In genomic region chr10:121855863-121856446, GRCm38 (mm10) we compare ENCODE assay signal across 12 mouse cellular contexts.
DNase-seq lines count a peak whose midpoint lies in the region; ATAC-seq and TF ChIP-seq lines count a peak whose summit lies in the region.
"Had no signal": no experiment of that assay in that cellular context is flagged by ENCODE, and none has a peak within 500 bp of the region (broad histone marks: within the 10 kb centered on the region; RNA-seq: fewer than 3 reads in every experiment).

No protein-coding gene starts in this region.

- no peak overlapping the region for H3K9ac ChIP-seq in forebrain, postnatal 0 days
- H3K9ac ChIP-seq in forebrain, embryonic 11.5 days (ENCODE audit: low read length): no peak overlapping the region
- H3K9ac ChIP-seq: midbrain, embryonic 12.5 days had no signal

- ATAC-seq in forebrain, postnatal 0 days: no peak
- no peak for ATAC-seq in forebrain, embryonic 11.5 days (replicated peaks; ENCODE audit: low FRiP score)
- 0 out of 2 replicates have a peak, but pooled peaks have one; percentile 18 for ATAC-seq in common myeloid progenitor, adult 5-6 weeks (replicated peaks; ENCODE audit: low read depth, poor library complexity, severe bottlenecking)
- ATAC-seq in frontal cortex, adult (ENCODE audit: low TSS enrichment): no peak

- H3K4me3 ChIP-seq in forebrain, postnatal 0 days (ENCODE audit: low read depth, low read length): no peak overlapping the region
- no peak overlapping the region for H3K4me3 ChIP-seq in forebrain, embryonic 11.5 days (ENCODE audit: low read depth, low read length)
- no peak overlapping the region for H3K4me3 ChIP-seq in testis, adult 2 months (ENCODE audit: control insufficient read depth, low read depth, low read length)
- H3K4me3 ChIP-seq: midbrain, embryonic 12.5 days had no signal

- 0 out of 2 replicates have a peak, but pooled peaks cover 2% of the 10 kb centered on the region for H3K4me1 ChIP-seq in forebrain, postnatal 0 days (ENCODE audit: insufficient read depth)
- H3K4me1 ChIP-seq in forebrain, embryonic 11.5 days (replicated peaks; ENCODE audit: control insufficient read depth, insufficient read depth, low read length): 0 out of 2 replicates have a peak, but pooled peaks cover 2% of the 10 kb centered on the region
- H3K4me1 ChIP-seq in testis, adult 2 months (ENCODE audit: control insufficient read depth, insufficient read depth, low read length): peaks cover 5% of the 10 kb centered on the region

- TF ChIP-seq CTCF in forebrain, postnatal 0 days (IDR thresholded peaks at IDR 0.05; ENCODE audit: low read depth): peak; percentile 38
- peak; percentile 4; the same call in 1 of the 2 replicates for TF ChIP-seq CTCF in testis, adult 2 months (IDR thresholded peaks at IDR 0.05; ENCODE audit: control insufficient read depth, insufficient read depth, insufficient replicate concordance, low read depth, low read length)

- H3K27me3 ChIP-seq in forebrain, postnatal 0 days (ENCODE audit: insufficient read depth, low read length): no peaks in the 10 kb centered on the region
- H3K27me3 ChIP-seq in forebrain, embryonic 11.5 days (ENCODE audit: control insufficient read depth, insufficient read depth, low read length): no peaks in the 10 kb centered on the region
- no peaks in the 10 kb centered on the region for H3K27me3 ChIP-seq in testis, adult 2 months (ENCODE audit: control insufficient read depth, insufficient read depth, low read length)
- H3K27me3 ChIP-seq: midbrain, embryonic 12.5 days had no signal

- DNase-seq in forebrain, postnatal 0 days: no peak
- no peak for DNase-seq in forebrain, embryonic 11.5 days (ENCODE audit: low spot score)
- no peak for DNase-seq in testis, postnatal 14 days (ENCODE audit: low spot score)
- peak; percentile 20 for DNase-seq in thymus, postnatal 25 days
- DNase-seq in urinary bladder, postnatal 4 days (ENCODE audit: low spot score in 2 of 2): no peak
- DNase-seq: adrenal gland, postnatal 36 days; gastrocnemius, postnatal 36 days; spleen, adult 18-20 months had no signal

- no peak overlapping the region for H3K27ac ChIP-seq in forebrain, postnatal 0 days (ENCODE audit: low read depth, low read length)
- H3K27ac ChIP-seq in forebrain, embryonic 11.5 days (ENCODE audit: low read depth, low read length): no peak overlapping the region
- H3K27ac ChIP-seq in testis, adult 2 months (ENCODE audit: control insufficient read depth, insufficient read depth, low read depth, low read length): no peak overlapping the region
- H3K27ac ChIP-seq: midbrain, embryonic 12.5 days had no signal

- WGBS in forebrain, postnatal 0 days: 91% methylated on average over 7 of the region's 7 CpGs
- 76% methylated on average over 7 of the region's 7 CpGs for WGBS in forebrain, embryonic 11.5 days

- TF ChIP-seq POLR2A in testis, adult 2 months (IDR thresholded peaks at IDR 0.05; ENCODE audit: control insufficient read depth, low read depth, low read length): no peak

- H3K4me2 ChIP-seq in forebrain, postnatal 0 days (ENCODE audit: low read depth): no peak overlapping the region
- H3K4me2 ChIP-seq in forebrain, embryonic 11.5 days (ENCODE audit: low read depth, low read length, severe bottlenecking): no peak overlapping the region
- H3K4me2 ChIP-seq: midbrain, embryonic 12.5 days had no signal

- peaks cover 15% of the 10 kb centered on the region for H3K36me3 ChIP-seq in forebrain, postnatal 0 days (ENCODE audit: insufficient read depth)
- H3K36me3 ChIP-seq in forebrain, embryonic 11.5 days (ENCODE audit: control insufficient read depth, insufficient read depth, low read length): no peaks in the 10 kb centered on the region
- H3K36me3 ChIP-seq in testis, adult 2 months (ENCODE audit: control insufficient read depth, insufficient read depth, low read length): no peaks in the 10 kb centered on the region

- H3K9me3 ChIP-seq in forebrain, postnatal 0 days (ENCODE audit: low read length): no peaks in the 10 kb centered on the region
- no peaks in the 10 kb centered on the region for H3K9me3 ChIP-seq in forebrain, embryonic 11.5 days (ENCODE audit: control insufficient read depth, low read length)
- H3K9me3 ChIP-seq: midbrain, embryonic 12.5 days had no signal
